Mouse (Mus musculus) layer of hippocampus, adult 9-11 months (tissue): Measurements from ENCODE around the gene Tigar.

ENCODE experiments used
- DNase-seq: peaks from one replicate; pipeline ENCODE4 v3.0.0; 2022

Tigar gene

DNA sequence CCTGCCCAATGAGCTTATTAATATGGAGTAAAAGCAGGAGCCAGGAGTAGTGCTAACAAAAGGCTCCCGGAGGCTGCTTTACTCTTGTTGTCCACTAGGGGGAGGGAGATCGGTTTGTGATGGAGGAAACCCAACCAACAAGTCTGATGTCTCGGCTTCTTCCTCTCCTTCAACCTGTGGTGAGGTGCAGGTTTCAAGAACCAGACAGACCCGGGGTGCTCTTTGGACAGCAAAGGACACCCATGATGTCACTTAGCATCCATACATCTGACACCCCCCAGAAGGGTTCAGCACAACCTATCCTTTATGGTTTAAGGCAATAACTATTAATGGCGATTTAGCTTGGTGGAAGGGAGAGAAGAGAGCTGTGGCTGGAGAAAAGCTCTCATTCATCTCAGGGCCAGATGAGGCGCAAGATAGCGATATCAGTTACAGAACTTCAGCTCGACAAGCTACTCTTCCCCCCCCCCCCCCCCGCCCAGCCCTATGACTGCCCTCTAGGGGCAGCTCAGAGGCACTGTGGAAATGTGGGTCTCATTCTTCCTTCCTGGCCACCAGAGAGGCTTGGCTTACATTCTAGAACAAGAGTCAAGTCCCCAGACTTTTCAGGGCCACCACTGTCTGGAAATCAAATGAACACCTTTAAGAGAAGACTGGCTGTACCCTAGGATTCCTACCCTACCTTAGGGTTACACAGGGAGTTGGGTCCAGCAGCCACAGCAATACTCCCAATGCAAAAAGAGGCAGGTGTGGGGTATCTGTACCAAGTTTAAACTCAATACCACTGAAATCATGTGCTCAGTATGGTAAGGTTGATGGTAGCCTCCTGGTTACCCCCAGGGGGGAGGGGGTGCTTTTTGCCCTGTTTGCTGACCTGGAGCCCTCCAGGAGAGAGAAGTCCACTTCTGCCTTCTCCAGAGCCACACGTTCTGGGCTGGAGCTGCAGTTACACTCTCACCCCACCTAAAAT is 33.1 kb upstream of the Tigar start:
- DNase-seq, result no peak

DNA sequence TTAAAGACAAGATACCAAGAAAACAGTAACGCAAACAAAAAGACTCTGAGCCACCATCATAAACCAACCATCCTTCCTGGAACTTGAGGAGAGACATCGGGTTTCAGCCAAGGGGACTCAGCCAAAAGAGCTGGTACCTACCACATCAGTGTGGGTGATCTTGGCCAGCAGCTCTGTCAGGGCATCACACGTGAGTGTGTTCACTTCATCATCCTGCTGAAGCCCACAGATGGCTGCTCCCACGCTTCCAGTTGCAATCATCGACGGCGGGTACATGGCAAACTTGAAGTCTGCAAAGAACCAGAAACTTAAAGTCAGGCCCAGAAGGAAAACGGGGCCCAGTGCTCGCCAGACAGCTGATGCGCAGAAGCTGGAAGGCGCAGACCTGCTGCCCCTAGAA is 29.6 kb upstream of the Tigar start:
- DNase-seq, result peak; percentile 63

- DNase-seq, result no peak
Measured at GRCm38 (mm10) chr6:127133433-127134245, 24.3 kb upstream of the Tigar start.

- no peak for DNase-seq
Measured at GRCm38 (mm10) chr6:127132719-127133118, 23.4 kb upstream of the Tigar start.

DNA sequence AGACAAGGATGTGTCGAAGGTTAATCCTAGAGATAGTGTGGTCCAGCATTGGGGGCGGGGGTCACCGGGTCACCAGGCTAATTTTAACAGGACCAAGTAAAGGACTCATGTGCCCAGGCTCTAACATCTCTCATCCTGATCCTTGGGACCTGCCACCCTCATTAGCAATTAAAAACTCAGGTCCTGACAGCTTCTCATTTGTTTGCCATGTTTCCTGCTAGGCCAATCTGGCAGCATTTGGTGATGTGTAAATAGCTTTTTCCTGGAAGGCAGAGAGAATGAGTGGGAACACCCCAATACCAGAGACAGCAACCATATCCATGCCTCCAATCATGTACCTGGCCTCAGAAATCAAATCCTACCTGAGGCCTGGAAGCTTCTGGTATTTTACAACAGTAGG is 22.6 kb upstream of the Tigar start:
- DNase-seq, result no peak

DNA sequence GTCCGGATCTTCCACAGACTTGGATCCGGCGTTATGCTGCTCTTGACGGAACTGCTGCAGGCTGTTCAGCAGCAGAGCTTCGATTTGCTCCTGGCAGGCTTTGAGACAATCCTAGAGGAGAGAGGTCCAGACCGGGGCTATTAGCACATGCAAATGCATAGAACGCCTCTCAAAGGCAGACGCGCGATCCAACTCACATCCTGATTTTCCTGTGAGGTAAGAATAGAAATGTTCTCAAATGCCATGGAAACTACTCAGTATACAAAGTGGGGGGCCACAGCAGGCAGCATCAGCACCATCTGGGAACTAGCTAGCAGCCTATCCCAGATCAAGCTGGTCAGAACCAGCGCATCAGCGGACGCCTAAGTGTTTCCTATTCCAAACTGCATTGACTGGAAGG is 21.0 kb upstream of the Tigar start:
- DNase-seq, result no peak

- no peak for DNase-seq
Measured at GRCm38 (mm10) chr6:127129659-127130058, 20.3 kb upstream of the Tigar start.

DNA sequence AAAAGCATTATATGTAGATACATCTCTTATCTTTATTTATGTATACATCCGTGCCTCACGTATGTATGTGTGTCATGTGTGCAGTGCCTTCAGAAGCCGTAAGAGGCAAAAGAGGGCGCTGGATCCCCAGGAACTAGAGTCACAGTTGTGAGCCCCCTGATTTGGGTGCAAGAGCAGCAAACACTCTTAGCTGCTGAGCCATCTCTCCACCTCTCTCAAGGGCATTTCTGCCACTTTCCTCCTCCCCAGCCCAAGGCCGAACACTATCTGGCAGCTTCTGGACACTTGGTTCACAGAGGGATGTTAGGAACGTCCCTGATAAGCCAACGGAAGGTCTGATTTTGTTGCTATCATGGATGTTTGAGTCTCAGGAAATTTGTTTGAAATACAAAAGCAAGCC is 14.1 kb upstream of the Tigar start:
- DNase-seq, result no peak

DNA sequence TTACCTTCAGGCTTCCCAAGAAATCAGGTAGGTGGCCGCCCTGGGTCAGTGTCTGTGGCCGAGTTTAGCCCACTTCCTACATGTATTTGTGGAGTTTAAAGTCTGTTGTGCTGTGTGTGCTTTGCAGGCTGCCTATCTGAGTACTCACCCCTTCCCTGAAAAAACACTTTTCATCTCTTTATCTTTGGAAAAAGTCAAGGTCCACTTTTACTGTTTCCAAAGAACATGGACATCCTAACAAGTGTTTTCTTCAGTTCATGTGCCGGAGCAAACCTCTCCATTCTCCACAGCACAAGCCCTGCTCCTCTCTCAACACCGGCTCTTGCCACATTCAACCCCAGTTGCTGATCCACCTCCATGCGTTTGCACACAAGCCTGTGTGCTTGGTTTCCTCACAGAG is 13.6 kb upstream of the Tigar start:
- no peak for DNase-seq

DNA sequence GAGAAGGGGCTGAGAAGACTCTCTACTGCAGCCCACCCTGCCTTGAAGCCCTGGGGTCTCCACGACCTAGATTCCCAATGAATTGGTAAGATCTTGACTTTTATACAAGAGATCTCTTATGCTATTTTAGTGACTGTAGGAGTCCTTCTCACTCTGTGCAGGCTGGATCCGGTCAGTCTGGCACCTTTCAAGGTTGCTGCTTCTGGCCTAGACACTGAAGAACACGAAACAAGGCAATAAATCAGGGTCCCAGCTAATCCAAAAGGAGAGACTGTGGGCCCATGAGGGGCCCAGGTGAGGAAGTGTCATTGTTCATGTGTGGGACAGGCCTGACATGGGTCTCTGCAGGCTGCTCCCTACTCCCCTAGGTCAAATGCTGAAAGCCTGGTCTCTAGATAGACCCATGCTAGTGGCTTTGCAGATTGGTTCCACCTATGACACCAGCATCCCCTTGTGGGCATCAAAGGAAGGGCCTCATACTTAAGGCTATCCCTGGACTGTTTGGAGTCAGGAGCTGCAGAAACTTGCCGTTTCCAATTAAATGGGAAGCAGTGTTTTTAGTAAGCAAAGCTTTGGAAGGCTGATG is 13.0 kb upstream of the Tigar start:
- DNase-seq, result no peak

DNA sequence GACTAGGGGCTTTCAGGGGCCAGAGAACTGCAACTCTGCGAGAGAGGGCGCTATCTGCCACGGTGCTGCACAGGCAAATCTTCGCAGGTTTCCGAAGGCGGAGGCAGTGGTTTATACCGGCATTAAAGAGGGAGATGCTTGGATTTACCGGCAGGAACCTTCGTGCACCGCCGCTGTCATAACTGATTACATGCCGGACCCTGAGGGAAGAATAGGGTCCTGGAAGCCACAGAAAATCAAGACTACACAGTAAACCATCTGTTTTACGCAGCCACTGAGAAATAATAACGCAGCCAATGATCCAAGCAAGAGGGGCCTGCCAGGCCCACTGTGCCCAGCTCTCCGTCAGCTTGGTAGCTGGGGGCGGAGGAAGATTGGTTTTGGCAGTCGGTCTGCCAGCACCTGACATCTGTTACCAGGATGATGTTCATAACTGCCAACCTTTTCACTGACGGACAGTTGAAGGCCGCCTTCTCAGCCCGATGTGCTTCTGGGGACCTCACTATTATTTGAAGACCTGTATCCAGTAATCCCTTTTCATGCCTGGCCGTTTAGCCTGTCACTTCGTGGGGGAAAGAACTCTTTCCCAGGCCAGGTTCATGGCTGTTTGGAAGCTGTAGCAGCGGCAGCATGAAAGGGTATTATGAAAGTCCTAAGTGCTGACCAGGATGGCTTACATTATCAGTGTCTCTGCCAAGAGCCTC is 5.5 kb upstream of the Tigar start:
- DNase-seq, result peak; percentile 51

- no peak for DNase-seq
Measured at GRCm38 (mm10) chr6:127108368-127109060, 843 bp downstream of the Tigar start.

- no peak for DNase-seq
Measured at GRCm38 (mm10) chr6:127107413-127107812, 1.9 kb downstream of the Tigar start.

DNA sequence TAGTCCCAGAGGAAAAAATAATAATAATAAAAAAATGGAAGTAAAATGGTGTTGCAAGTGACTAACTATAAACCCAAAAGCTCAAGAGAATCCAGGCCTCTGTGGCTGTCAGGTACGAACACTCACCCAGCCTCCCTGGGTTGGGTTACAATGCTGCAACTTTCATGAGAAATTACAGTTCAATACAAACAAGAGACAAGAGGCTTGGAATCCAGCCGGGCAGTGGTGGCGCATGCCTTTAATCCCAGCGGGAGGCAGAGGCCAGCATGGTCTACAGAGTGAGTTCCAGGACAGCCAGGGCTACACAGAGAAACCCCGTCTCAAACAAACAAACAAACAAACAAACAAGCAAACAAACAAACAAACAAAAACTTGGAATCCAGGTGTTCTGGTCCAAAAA is 2.6 kb downstream of the Tigar start:
- no peak for DNase-seq

GRCm38 (mm10) chr6:127106189-127106588 is 3.2 kb downstream of the Tigar start:
- DNase-seq, result peak; percentile 41

DNA sequence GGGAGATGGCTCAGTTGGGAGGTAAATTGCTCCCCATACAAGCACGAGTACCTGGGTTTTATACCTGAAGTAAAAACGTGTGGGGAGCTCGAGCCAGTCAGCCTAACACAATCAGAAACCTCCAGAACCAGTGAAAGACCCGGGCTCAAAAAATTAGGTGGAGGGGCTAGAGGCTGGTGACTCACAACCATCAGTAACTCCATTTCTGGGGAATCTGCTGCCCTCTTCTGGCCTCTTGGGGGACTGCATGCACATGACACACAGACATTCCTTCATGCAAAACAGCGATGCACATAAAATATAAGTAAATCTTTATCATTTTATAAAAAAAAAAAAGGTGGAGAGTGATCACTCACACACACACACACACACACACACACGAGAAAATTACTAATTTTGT is 4.2 kb downstream of the Tigar start:
- no peak for DNase-seq

- DNase-seq, result no peak
Measured at GRCm38 (mm10) chr6:127104396-127105029, 4.8 kb downstream of the Tigar start.

DNA sequence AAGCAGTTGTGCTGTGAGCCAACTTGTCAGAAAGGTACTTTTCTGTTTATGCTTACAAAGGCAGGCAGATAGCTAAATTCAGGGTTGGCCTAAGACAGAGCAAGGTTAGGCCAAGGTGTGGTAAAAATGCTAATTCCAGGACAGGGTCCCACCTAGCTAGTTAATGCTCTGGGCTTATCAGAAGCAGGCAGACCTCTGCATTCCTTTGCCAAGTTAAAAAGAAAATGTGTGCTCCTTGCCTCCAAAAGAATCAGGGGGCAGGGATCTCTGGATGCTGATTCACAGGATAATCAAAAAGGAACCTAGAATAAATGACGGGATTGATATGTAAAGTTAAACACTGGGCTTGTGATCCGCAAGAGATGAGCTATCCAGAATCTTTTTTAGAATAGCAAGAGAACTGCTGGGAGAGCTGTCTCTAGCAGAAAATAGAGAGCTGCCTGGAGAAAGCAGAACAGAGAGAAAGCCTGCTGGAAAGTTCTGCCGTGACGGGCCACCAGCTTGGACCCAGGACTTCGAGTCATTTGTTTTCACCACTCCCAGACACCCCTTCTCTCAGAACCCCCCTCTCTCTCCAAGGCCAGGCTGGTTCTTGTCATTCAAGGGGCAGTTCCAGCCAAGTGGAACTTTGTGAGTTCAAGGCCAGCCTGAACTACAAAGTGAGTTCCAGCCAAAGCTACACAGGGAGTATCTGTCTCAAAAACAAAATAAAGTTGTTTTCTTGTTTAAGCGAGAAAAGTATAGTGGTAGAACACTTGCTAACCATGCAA is 5.7 kb downstream of the Tigar start:
- no peak for DNase-seq

DNA sequence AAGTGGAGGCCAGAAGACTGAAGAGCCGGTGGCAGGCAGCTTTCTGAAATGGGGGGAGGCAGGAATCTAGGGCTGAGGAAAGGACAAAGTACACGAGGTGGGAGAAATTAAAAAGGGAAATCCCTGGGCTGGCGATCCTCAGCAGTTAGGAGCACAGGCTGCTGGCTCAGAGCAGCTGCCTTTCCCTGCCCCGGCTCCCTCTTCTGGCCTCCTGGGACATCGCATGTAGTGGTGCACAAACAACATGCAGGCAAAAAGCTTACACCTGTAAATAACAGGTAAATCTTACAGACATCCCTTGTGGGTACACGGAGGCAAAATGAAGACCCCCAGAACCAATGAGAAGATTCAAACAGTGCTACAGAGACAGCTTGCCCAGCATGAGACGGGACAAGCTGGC is 14.8 kb downstream of the Tigar start:
- no peak for DNase-seq

- DNase-seq, result peak; percentile 49
Measured at GRCm38 (mm10) chr6:127086739-127087138, 22.6 kb downstream of the Tigar start.

DNA sequence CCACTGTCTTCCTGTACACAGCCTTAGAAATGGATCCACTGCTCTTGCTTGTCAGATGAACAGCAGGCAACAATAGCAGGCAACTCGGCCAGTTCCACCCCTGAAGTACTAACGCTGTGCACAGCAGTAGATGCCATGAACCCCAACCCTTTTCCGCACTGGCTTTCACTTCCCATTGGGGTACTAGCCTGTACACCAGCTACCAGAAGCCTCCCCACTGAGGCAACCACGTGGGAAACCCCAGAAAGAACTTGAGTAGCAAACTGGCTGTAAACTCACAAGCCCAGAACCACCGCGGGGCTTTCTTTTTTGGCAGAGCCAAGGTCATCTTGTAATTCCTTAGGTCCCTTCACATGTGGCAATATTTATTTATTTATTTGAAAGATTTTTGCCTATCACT is 27.5 kb downstream of the Tigar start:
- no peak for DNase-seq
